Mouse (Mus musculus) kidney, adult 2 months (tissue): ENCODE data around the gene Nynrin.
A peak's percentile ranks its signal among the peaks of the same experiment; 100 is the strongest.

ENCODE experiments used
- CTCF ChIP-seq: fragments of 200-500 bp; conservative IDR thresholded peaks from 2 replicates; pipeline ENCODE4 v1.5.1; 2011; ENCODE audit warnings: low read depth, mild to moderate bottlenecking, control low read depth, low read length, moderate library complexity, mixed read lengths; ENCODE audit not compliant: insufficient read depth, insufficient read length
- POLR2A ChIP-seq: fragments of 200-500 bp; IDR thresholded peaks from one replicate; pipeline ENCODE4 v1.6.1; 2011; ENCODE audit warnings: low read depth, low read length, control low read depth

- TF ChIP-seq CTCF (peak; percentile 24; the same call in 1 of the 2 replicates), POLR2A (no peak)
These were observed 11.0 kb upstream of the Nynrin start for GRCm38 (mm10) chr14:55842794-55843193.
